Mouse (Mus musculus): Measurements from ENCODE around the gene AC141477.1. TPM values are rescaled to one million over a fixed set of nuclear protein-coding genes. Genes with fewer than 3 reads are reported as not detected.

The AC141477.1 gene
- polyA plus RNA-seq, 1 experiment from 2014 or later, result not detected

DNA sequence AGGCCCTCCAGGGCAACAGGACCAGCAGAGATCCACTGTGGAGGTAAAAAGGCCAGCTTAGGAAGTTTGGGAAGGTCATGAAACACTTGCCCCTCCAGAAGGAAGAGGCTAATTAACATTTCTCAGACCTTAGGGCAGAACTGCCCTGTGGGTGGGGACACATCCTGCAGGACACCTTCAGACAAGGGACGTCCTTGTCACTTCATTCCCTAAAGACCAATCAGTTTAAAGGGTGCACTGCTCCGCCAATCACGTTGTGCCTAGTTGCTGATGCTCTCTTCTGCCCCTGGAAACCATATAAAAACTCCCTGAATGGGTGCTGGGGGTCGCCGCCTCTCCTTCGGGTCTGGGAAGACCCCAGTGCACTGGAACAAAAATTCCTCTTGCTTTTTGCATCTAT is 22.5 kb upstream of the AC141477.1 start:
- H3K4me2 ChIP-seq (ENCODE audit: low read length), result no peak overlapping the region
- WGBS, result 86% methylated on average over 6 of the region's 6 CpGs
- H3K9ac ChIP-seq (ENCODE audit: low read length), result no peak overlapping the region
- DNase-seq (ENCODE audit: low spot score) (no peak), ATAC-seq (replicated peaks; ENCODE audit: low FRiP score, low TSS enrichment, low read depth) (no peak)
- no peaks in the 10 kb centered on the region for H3K4me1 ChIP-seq (replicated peaks; ENCODE audit: control insufficient read depth, insufficient read depth, low read length)
- no peaks in the 10 kb centered on the region for H3K27me3 ChIP-seq (replicated peaks; ENCODE audit: control insufficient read depth, insufficient read depth, low read length)
- H3K4me3 ChIP-seq (ENCODE audit: low read depth, low read length), result no peak overlapping the region
- H3K9me3 ChIP-seq (ENCODE audit: control insufficient read depth, low read length), result 0 out of 2 replicates have a peak, but pooled peaks cover 3% of the 10 kb centered on the region
- H3K27ac ChIP-seq (ENCODE audit: low read depth), result no peak overlapping the region
- no peaks in the 10 kb centered on the region for H3K36me3 ChIP-seq (ENCODE audit: control insufficient read depth, insufficient read depth, low read length)

DNA sequence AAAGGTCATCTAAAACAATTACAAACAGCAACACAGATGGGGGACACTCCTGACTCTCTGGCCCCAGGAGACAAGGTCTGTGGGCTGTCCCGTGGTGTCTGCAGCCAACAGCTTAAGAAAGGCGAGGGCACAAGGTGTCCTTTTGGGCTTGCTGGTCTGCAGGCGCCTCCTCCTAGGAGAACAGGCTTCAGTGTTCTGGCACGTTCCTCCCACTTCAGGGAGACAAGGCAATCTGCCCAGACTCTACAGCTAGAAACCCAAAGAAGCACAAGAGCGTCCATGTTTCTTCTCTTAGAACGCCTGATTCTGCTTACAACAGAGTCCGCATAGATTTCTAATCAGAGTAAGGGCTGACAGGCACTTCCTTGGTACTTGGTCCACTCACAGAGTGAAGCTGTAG is 22.1 kb upstream of the AC141477.1 start:
- H3K36me3 ChIP-seq (ENCODE audit: control insufficient read depth, insufficient read depth, low read length), result no peaks in the 10 kb centered on the region
- no peak overlapping the region for H3K9ac ChIP-seq (ENCODE audit: low read length)
- H3K27me3 ChIP-seq (replicated peaks; ENCODE audit: control insufficient read depth, insufficient read depth, low read length), result no peaks in the 10 kb centered on the region
- no peak overlapping the region for H3K4me2 ChIP-seq (ENCODE audit: low read length)
- no peak for DNase-seq (ENCODE audit: low spot score)
- H3K9me3 ChIP-seq (ENCODE audit: control insufficient read depth, low read length), result 0 out of 2 replicates have a peak, but pooled peaks cover 3% of the 10 kb centered on the region
- H3K27ac ChIP-seq (ENCODE audit: low read depth), result no peak overlapping the region
- WGBS, result 89% methylated on average over 7 of the region's 7 CpGs
- no peak overlapping the region for H3K4me3 ChIP-seq (ENCODE audit: low read depth, low read length)
- no peaks in the 10 kb centered on the region for H3K4me1 ChIP-seq (replicated peaks; ENCODE audit: control insufficient read depth, insufficient read depth, low read length)
- ATAC-seq (replicated peaks; ENCODE audit: low FRiP score, low TSS enrichment, low read depth), result no peak

GRCm38 (mm10) chr10:76461255-76461654 is 21.0 kb upstream of the AC141477.1 start:
- ATAC-seq (replicated peaks; ENCODE audit: low FRiP score, low TSS enrichment, low read depth) (no peak), DNase-seq (ENCODE audit: low spot score) (no peak)
- H3K4me1 ChIP-seq (replicated peaks; ENCODE audit: control insufficient read depth, insufficient read depth, low read length), result no peaks in the 10 kb centered on the region
- no peak overlapping the region for H3K4me3 ChIP-seq (ENCODE audit: low read depth, low read length)
- no peak overlapping the region for H3K4me2 ChIP-seq (ENCODE audit: low read length)
- no peaks in the 10 kb centered on the region for H3K36me3 ChIP-seq (ENCODE audit: control insufficient read depth, insufficient read depth, low read length)
- no peak overlapping the region for H3K27ac ChIP-seq (ENCODE audit: low read depth)
- H3K9ac ChIP-seq (ENCODE audit: low read length), result no peak overlapping the region
- 83% methylated on average over 1 of the region's 1 CpGs for WGBS
- no peaks in the 10 kb centered on the region for H3K27me3 ChIP-seq (replicated peaks; ENCODE audit: control insufficient read depth, insufficient read depth, low read length)
- 0 out of 2 replicates have a peak, but pooled peaks cover 3% of the 10 kb centered on the region for H3K9me3 ChIP-seq (ENCODE audit: control insufficient read depth, low read length)

DNA sequence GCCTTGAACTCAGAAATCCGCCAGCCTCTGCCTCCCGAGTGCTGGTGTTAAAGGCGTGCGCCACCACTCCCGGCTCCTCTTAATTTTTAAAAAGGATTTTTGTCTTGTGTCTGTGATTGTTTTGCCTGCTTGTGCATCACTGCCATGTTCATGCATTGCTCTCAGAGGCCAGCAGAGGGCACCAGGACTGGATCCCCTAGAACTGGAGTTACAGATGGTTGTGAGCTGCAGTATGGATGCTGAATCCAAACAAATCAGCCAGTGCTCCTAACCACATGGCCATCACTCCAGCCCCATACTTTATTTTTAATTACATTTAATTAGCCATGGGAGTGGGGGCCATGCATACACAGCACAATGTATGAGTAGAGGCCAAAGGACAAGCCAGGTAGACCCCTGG is 15.0 kb upstream of the AC141477.1 start:
- peak; percentile 72 for DNase-seq (ENCODE audit: low spot score)
- H3K27ac ChIP-seq (ENCODE audit: low read depth), result no peak overlapping the region
- 62% methylated on average over 5 of the region's 5 CpGs for WGBS

DNA sequence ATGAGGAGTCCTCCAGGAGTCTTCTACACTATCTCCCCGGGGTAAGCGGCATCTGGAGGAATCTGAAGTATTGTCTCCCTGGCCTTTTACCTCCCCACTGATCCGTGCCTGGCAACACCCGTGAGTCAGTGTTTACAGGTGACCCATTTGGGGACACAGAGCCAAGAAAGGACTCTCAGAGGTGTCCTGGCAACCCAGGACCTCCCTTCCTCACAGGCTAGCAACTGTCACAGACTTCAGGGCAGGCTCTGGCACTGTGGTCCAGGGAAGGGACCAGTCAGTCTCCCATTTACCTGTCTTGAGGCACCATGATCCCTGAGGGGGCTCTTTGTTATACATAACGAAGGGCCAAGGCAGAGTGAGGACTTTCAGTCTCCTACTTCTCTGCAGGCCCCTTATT is 8.6 kb upstream of the AC141477.1 start, which contains the start of gene 2610028H24Rik:
Gene 2610028H24Rik (plus strand): TSS at position 231 of the 400 bp plus-strand sequence.
- no peaks in the 10 kb centered on the region for H3K36me3 ChIP-seq (ENCODE audit: control insufficient read depth, insufficient read depth, low read length)
- ATAC-seq (replicated peaks; ENCODE audit: low FRiP score, low TSS enrichment, low read depth) (no peak), DNase-seq (ENCODE audit: low spot score) (no peak)
- H3K27ac ChIP-seq (ENCODE audit: low read depth), result no peak within 1 kb of the TSS
- H3K4me3 ChIP-seq (ENCODE audit: low read depth, low read length), result no peak within 1 kb of the TSS
- H3K27me3 ChIP-seq (replicated peaks; ENCODE audit: control insufficient read depth, insufficient read depth, low read length), result no peaks in the 10 kb centered on the region
- no peak within 1 kb of the TSS for H3K9ac ChIP-seq (ENCODE audit: low read length)
- no peak within 1 kb of the TSS for H3K4me2 ChIP-seq (ENCODE audit: low read length)
- no peaks in the 10 kb centered on the region for H3K9me3 ChIP-seq (ENCODE audit: control insufficient read depth, low read length)
- 59% methylated on average over 5 of the region's 5 CpGs for WGBS
- H3K4me1 ChIP-seq (replicated peaks; ENCODE audit: control insufficient read depth, insufficient read depth, low read length), result peaks cover 5% of the 10 kb centered on the region; the same call in 1 of the 2 replicates

More for the DNA sequence above, 15.0 kb upstream of the AC141477.1 start:
- Histone ChIP-seq H3K4me3 (ENCODE audit: low read depth, low read length) (no peak overlapping the region), H3K9me3 (ENCODE audit: control insufficient read depth, low read length) (no peaks in the 10 kb centered on the region), H3K4me1 (replicated peaks; ENCODE audit: control insufficient read depth, insufficient read depth, low read length) (no peaks in the 10 kb centered on the region), H3K27me3 (replicated peaks; ENCODE audit: control insufficient read depth, insufficient read depth, low read length) (no peaks in the 10 kb centered on the region), H3K36me3 (ENCODE audit: control insufficient read depth, insufficient read depth, low read length) (no peaks in the 10 kb centered on the region), H3K9ac (ENCODE audit: low read length) (no peak overlapping the region), H3K4me2 (ENCODE audit: low read length) (no peak overlapping the region)
- ATAC-seq (replicated peaks; ENCODE audit: low FRiP score, low TSS enrichment, low read depth), result no peak

DNA sequence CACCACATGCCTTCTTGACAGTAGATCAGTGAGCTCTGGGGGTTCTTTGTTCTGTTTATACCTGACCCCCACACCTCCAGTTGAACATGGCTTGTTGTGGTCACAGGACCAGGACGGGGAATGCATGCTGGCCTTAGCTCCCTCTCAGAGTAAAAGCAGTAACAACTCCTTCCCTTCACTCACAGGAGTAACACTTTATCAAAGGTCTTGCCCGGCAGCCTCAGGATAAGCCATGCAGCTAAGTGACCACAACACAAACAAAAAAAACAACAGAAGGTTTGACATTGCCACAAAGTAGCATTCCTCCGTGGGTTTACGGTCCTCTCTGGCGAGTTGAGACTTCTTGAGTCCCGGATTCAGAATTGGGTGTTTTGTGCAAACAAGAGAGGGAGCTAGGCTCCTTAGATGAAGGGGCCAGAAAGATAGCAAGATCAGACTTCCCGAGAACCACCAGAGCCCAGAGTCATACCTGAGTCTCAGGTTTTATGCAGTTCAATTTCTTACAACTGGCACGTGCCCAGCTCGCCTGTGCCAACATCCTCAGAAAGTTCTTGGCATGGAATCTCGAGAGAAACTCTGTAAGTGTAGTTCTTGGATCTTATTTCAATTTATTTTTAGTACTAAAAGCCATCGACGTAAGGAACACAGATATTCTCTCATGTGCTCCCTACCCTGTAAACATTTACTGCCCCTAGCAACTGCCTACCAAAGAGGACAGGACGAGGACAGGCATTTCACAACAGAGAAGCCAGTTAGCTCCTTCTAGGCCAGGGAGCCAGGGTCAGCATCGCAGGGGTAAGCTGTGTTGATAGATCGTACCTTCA is 7.4 kb upstream of the AC141477.1 start:
- H3K9ac ChIP-seq (ENCODE audit: low read length), result no peak overlapping the region
- H3K4me3 ChIP-seq (ENCODE audit: low read depth, low read length), result no peak overlapping the region
- H3K4me2 ChIP-seq (ENCODE audit: low read length), result no peak overlapping the region
- H3K9me3 ChIP-seq (ENCODE audit: control insufficient read depth, low read length), result no peaks in the 10 kb centered on the region
- peaks cover 14% of the 10 kb centered on the region for H3K4me1 ChIP-seq (replicated peaks; ENCODE audit: control insufficient read depth, insufficient read depth, low read length)
- 74% methylated on average over 15 of the region's 15 CpGs for WGBS
- ATAC-seq (replicated peaks; ENCODE audit: low FRiP score, low TSS enrichment, low read depth) (no peak), DNase-seq (ENCODE audit: low spot score) (no peak)
- no peaks in the 10 kb centered on the region for H3K27me3 ChIP-seq (replicated peaks; ENCODE audit: control insufficient read depth, insufficient read depth, low read length)
- no peaks in the 10 kb centered on the region for H3K36me3 ChIP-seq (ENCODE audit: control insufficient read depth, insufficient read depth, low read length)
- no peak overlapping the region for H3K27ac ChIP-seq (ENCODE audit: low read depth)

GRCm38 (mm10) chr10:76445996-76446681 is 5.9 kb upstream of the AC141477.1 start:
- Histone ChIP-seq H3K27ac (ENCODE audit: low read depth) (no peak overlapping the region), H3K27me3 (replicated peaks; ENCODE audit: control insufficient read depth, insufficient read depth, low read length) (no peaks in the 10 kb centered on the region), H3K4me2 (ENCODE audit: low read length) (no peak overlapping the region), H3K4me3 (ENCODE audit: low read depth, low read length) (no peak overlapping the region), H3K9ac (ENCODE audit: low read length) (no peak overlapping the region), H3K4me1 (replicated peaks; ENCODE audit: control insufficient read depth, insufficient read depth, low read length) (peaks cover 20% of the 10 kb centered on the region), H3K9me3 (ENCODE audit: control insufficient read depth, low read length) (no peaks in the 10 kb centered on the region), H3K36me3 (ENCODE audit: control insufficient read depth, insufficient read depth, low read length) (no peaks in the 10 kb centered on the region)
- WGBS, result 64% methylated on average over 4 of the region's 4 CpGs
- ATAC-seq (replicated peaks; ENCODE audit: low FRiP score, low TSS enrichment, low read depth) (no peak), DNase-seq (ENCODE audit: low spot score) (no peak)

DNA sequence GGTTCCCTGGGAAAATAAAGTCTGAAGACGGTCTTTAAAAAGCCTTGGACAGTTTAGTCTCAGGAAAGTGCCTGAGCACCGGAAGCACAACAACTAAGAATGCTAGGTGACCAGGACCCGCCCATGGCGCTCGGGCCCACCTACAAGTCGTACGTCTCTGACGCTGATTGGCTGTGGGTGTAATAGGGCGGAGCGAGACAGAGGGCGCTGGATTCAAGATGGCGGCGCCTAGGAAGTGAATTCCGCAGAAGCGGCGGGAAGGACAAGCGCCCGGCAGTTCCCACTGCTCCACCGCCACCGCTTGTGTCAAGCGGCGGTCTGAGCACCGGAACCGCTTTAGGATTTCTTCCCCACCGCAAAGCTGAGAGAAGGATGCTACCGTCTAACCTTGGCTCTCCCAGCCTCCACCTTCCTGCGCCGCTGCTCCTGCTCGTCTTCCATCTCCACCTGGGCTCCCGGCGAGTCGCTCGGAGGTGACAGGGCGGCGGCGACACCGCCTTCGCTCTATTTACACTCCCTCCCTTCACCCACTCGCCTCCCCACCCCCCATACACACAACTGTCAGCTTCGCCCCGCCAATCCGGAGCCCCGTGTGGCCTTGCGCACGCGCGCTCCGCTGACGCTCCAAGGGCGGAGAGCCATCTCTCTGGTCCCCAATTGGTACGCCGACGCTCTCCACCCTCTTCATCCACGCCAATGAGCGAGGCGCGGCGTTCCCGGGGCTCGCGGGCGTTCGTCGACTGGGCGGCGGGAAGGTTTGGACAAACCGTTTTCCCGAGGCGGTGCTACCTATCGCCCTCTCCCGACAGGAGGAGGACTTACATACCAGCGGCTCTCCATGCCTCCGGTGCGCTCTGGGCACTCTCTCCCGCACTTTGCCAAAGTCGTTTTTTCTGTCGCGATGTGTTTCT is 2.2 kb upstream of the AC141477.1 start, which contains the start of gene Pcnt:
Gene Pcnt (minus strand): TSS at position 609 of the 911 bp plus-strand sequence.
- WGBS, result under 1% methylated on average over 78 of the region's 78 CpGs
- Histone ChIP-seq H3K4me3 (ENCODE audit: low read depth, low read length) (peak within 1 kb of the TSS; percentile 77), H3K27me3 (replicated peaks; ENCODE audit: control insufficient read depth, insufficient read depth, low read length) (no peaks in the 10 kb centered on the region), H3K36me3 (ENCODE audit: control insufficient read depth, insufficient read depth, low read length) (peaks cover 28% of the 10 kb centered on the region), H3K9ac (ENCODE audit: low read length) (peak within 1 kb of the TSS; percentile 74), H3K4me1 (replicated peaks; ENCODE audit: control insufficient read depth, insufficient read depth, low read length) (peaks cover 21% of the 10 kb centered on the region), H3K4me2 (ENCODE audit: low read length) (peak within 1 kb of the TSS; percentile 87), H3K27ac (ENCODE audit: low read depth) (peak within 1 kb of the TSS; percentile 90), H3K9me3 (ENCODE audit: control insufficient read depth, low read length) (no peaks in the 10 kb centered on the region)
- ATAC-seq (replicated peaks; ENCODE audit: low FRiP score, low TSS enrichment, low read depth) (peak; percentile 99), DNase-seq (ENCODE audit: low spot score) (peak; percentile 96)

All from intestine, embryonic 14.5 days (tissue).